Mouse (Mus musculus) regulatory T cell (primary cell): Measurements from ENCODE around the gene Aldh16a1.
"Not testable (repeated sequence)": the region's sequence is repeated elsewhere in the genome, so short reads cannot be mapped to it uniquely, and the experiment has no call there.

Source experiments
- in situ Hi-C: fragments of 300-600 bp; cut with MboI, MseI; formaldehyde crosslinking; loops from one replicate; pipeline ENCODE4 v1.15.1; 2025; ENCODE audit warnings: high pct_unique_total_duplicates

The Aldh16a1 gene

GRCm38 (mm10) chr7:45157459-45157858 is 3.1 kb upstream of the Aldh16a1 start:
- in situ Hi-C loops, result no loop called here

- in situ Hi-C loops, result no loop called here
Measured at GRCm38 (mm10) chr7:45156206-45156605, 1.8 kb upstream of the Aldh16a1 start.

- in situ Hi-C loops, result no loop called here
Measured at GRCm38 (mm10) chr7:45155590-45155989, 1.2 kb upstream of the Aldh16a1 start.

GRCm38 (mm10) chr7:45154993-45155514 is 670 bp upstream of the Aldh16a1 start:
- in situ Hi-C loops, result no loop called here

GRCm38 (mm10) chr7:45153586-45153985 is 798 bp downstream of the Aldh16a1 start:
- in situ Hi-C loops, result no loop called here

- in situ Hi-C loops, result not testable (repeated sequence)
Measured at GRCm38 (mm10) chr7:45153052-45153451, 1.3 kb downstream of the Aldh16a1 start.

- in situ Hi-C loops, result no loop called here
Measured at GRCm38 (mm10) chr7:45151303-45151702, 3.1 kb downstream of the Aldh16a1 start.

- in situ Hi-C loops, result no loop called here
Measured at GRCm38 (mm10) chr7:45150321-45150720, 4.1 kb downstream of the Aldh16a1 start.

- in situ Hi-C loops, result no loop called here
Measured at GRCm38 (mm10) chr7:45149545-45149944, 4.8 kb downstream of the Aldh16a1 start.

- in situ Hi-C loops, result no loop called here
Measured at GRCm38 (mm10) chr7:45148534-45149098, 5.8 kb downstream of the Aldh16a1 start.

- in situ Hi-C loops, result no loop called here
Measured at GRCm38 (mm10) chr7:45147899-45148298, 6.5 kb downstream of the Aldh16a1 start.

GRCm38 (mm10) chr7:45147267-45147666 is 7.1 kb downstream of the Aldh16a1 start:
- in situ Hi-C loops, result no loop called here

- in situ Hi-C loops, result no loop called here
Measured at GRCm38 (mm10) chr7:45145460-45145859, 8.9 kb downstream of the Aldh16a1 start.

GRCm38 (mm10) chr7:45144368-45145174 is 9.8 kb downstream of the Aldh16a1 start:
- in situ Hi-C loops, result no loop called here

GRCm38 (mm10) chr7:45141914-45142313 is 12.5 kb downstream of the Aldh16a1 start:
- in situ Hi-C loops, result no loop called here

- in situ Hi-C loops, result no loop called here
Measured at GRCm38 (mm10) chr7:45141319-45141718, 13.1 kb downstream of the Aldh16a1 start.

GRCm38 (mm10) chr7:45139904-45140723 is 14.3 kb downstream of the Aldh16a1 start:
- in situ Hi-C loops, result no loop called here

- in situ Hi-C loops, result no loop called here
Measured at GRCm38 (mm10) chr7:45138403-45138802, 16.0 kb downstream of the Aldh16a1 start.

GRCm38 (mm10) chr7:45137171-45138006 is 17.0 kb downstream of the Aldh16a1 start:
- in situ Hi-C loops, result no loop called here

GRCm38 (mm10) chr7:45135993-45136567 is 18.3 kb downstream of the Aldh16a1 start, which contains the start of the genes Gm45713 and Flt3l:
Gene Gm45713, minus strand, starts transcription at chr7:45136231.
Gene Flt3l, minus strand, starts transcription at chr7:45136432.
- in situ Hi-C loops, result no loop called here

- in situ Hi-C loops, result no loop called here
Measured at GRCm38 (mm10) chr7:45135370-45135769, 19.0 kb downstream of the Aldh16a1 start.
